Mouse (Mus musculus) embryo, embryonic 11.5 days (tissue): ENCODE results near the gene Tmem210.
A peak's percentile ranks its signal among the peaks of the same experiment; 100 is the strongest.

Experiments used
- DNase-seq: peaks from one replicate; pipeline ENCODE4 v3.0.0-alpha.2; 2012; ENCODE audit warnings: low read depth, low spot score

The Tmem210 gene

GRCm38 (mm10) chr2:25293706-25294105 is 5.8 kb downstream of the Tmem210 start:
- no peak for DNase-seq

GRCm38 (mm10) chr2:25297093-25297492 is 9.1 kb downstream of the Tmem210 start:
- DNase-seq = no peak

DNA sequence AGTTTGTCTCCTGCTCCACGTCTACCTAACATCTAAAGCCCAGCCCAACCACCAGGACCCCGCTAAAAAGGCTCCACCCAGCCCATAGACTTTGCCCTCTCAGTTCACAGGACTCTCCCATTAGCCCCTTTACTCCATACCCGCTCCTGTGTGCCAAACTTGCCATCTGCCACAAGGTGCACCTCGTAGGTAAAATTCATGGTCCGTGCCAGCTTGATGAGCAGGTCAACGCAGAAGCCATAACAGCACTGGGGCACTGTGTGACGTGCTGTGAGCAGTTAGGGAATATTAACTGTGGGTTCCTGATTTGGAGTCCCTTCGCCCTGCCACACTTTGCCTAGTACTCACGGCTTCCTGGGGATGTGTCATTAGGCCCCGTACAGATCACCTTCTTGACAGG is 10.1 kb downstream of the Tmem210 start:
- DNase-seq = no peak

GRCm38 (mm10) chr2:25303452-25303851 is 15.5 kb downstream of the Tmem210 start:
- DNase-seq = no peak

DNA sequence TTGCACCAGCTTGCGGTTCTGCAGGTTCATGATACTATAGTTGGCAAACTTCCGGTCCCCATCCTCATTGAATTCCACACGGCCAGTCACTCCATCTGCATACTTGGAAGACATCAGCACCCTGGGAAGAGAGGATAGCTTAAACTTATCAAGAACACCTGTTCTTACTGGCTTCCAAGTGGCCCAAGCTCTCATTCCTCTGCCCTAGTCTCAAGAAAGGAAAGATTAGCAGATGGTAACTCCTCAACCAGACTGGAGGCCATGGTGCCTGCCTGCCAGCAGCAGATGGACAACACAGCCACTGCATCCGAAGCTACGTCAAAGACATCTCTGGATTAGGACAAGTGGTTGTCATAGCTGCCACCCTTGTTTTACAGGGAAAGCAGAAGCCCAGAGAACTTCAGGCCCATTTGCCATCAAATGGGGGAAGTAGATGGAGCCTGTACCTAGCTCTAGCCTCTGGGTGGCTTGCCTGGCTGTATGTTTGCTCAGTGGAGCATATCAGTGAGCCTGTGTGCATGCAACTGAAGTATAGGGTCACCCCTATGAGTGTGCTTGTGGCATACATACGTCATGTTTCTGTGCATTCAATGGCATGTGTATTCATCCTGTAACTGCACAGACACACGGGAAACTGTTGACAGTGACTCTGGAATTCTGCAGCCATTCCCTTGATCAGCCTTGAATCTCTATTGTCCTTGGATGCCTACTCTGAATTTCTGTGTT is 16.1 kb downstream of the Tmem210 start:
- DNase-seq = no peak

GRCm38 (mm10) chr2:25304657-25305541 is 17.0 kb downstream of the Tmem210 start:
- peak; percentile 32 for DNase-seq

DNA sequence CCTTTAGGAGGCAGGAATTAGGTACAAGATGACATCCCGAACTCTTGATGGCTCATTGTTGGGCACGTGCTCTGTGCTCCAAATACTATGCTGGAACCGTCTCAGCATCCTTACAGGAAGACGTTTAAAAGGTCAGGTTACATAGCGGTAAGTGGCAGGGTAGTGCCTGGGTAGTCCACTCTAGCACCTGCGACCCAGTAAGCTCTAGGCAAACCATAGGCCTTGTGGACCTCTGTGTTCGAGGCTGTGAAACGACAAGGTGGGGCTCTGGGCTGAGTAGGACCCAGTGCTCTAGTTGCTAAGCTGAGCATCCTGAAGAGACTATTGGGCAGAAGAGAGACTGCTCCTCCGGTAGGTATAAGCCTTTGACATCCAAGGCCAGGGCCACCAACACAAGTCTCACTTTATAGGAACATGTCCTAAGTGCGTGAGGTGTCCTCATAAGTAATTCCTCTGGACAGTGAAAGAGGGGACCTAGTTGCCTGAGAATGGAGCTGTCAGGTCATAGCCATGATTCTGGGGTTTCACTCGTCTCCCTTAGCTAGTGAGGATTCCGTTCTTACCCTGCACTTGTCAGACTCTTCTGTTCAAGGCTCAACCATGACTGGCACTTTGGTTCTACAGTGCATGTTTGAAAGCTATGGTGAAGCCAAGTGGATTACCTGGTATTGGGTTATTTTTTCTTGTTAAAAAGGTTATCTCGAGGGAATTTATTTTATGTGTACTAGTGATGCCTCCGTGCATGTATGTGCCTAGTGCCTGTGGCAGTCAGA is 17.8 kb downstream of the Tmem210 start:
- DNase-seq = no peak

DNA sequence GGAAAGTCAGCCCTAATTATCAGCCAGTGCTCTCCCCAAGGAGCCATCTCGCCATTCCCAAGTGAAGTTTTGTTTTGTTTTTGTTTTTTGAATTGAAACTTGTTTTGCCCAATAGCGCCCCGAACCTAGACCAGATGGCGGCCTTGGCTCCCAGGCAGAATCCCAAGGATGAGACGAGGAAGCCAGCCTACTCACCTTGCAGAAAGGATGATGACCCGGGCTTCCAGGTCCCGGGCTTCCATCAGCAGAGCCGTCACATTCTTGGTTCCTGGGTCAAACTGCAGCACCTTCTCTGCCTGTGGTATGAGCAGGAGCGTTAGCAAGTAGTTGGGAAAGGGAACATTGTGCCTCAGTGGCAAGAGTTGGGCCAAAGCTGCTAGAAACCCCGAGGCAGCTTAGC is 22.2 kb downstream of the Tmem210 start:
- DNase-seq = no peak

- DNase-seq = no peak
Observed at GRCm38 (mm10) chr2:25310969-25311368, 23.0 kb downstream of the Tmem210 start.

GRCm38 (mm10) chr2:25311491-25311891 is 23.5 kb downstream of the Tmem210 start:
- DNase-seq = no peak

DNA sequence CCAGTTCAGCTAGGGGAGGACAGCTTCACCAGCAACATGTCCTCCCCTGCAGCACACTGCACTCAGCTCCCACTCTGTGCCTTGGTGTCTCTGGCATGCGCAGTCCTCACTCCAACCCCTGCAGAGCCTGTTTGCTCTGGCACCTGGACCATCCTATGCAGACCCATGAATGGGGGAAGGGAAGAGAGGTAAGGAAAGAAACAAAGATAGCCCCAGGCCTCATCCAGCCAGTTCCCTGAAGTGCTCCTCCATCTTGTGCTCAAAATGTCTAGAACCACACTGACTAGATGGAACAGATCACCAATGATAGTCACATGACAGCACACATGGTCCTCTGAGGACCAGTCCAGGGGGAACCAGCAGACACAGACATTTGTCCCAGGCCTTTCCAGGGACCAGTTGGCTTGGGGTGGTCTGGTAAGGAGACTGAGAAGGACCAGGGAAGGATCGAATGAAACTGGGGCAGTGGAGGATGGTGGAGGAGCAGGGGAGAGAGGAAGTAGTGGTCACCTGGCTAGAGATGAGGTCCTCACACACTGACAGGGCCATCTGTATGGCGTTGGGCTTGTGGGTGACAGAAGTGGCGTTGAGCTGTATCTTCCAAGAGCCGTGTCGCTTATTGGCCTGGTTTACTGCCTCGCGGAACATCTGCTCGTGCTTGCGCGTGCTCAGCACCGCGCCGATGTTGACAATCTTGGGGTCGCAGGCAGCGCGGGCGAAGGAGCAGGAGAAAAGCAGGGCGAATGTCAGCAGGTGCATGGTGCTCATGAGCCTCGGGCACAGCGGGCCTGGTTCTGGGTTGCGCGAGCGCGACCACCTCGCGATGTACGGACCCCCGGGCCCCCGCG is 30.4 kb downstream of the Tmem210 start:
- DNase-seq = no peak

GRCm38 (mm10) chr2:25318971-25319773 is 31.2 kb downstream of the Tmem210 start, which contains the start of gene Grin1:
Gene Grin1 (minus strand): TSS chr2:25319187.
- DNase-seq = peak; percentile 61

DNA sequence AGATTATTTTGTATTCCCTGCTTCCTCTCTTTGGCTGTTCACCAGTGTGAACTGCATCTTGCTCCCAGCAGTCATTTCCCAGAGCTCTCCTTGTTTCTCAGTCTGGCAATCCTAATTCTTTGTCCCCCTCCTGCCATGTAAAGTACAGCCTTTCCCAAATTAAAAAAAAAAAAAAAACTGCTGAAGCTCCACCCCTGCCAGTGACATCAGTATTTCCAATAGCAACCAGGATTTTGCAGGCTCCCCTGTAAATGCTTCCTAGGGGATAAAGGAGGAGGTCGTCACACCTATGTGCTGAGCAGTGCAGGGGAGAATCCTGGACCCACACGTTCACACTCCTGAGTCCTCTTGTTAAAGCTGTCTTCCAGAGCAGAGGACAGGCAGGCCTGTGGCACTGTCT is 32.1 kb downstream of the Tmem210 start:
- DNase-seq = no peak

DNA sequence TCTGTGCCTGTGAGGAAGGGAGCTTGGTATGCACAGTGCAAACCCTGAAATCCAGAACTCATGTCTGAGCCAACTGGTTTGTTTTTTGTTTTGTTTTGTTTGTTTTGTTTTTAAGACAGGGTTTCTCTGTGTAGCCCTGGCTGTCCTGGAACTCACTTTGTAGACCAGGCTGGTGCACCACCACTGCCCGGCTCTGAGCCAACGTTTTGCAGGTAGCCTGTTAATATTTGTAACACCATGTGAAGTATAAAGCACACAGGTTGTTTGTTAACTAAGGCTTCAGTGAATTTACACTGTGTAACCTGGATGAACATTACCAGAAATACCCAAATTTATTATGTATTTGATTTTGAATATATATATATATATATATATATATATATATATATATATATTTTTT is 38.1 kb downstream of the Tmem210 start:
- DNase-seq = no peak

DNA sequence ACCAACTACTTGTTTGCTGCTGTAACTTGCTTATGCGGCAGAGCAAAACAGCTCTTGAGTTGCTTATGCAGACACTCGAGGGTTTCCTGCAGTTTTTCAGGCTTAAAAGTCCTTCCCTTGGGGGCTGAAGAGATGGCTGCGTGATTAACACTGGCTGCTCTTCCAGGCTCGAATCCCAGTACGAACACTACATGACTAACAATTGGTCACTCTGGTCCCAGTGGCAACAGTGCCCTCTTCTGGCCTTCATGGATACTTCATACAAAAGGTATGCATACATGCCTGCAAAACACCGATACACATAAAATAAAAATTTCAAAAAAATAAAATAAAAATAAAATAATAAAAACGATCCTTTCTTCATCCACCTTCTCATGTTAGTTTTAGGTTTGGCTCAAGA is 40.5 kb downstream of the Tmem210 start:
- peak; percentile 23 for DNase-seq

DNA sequence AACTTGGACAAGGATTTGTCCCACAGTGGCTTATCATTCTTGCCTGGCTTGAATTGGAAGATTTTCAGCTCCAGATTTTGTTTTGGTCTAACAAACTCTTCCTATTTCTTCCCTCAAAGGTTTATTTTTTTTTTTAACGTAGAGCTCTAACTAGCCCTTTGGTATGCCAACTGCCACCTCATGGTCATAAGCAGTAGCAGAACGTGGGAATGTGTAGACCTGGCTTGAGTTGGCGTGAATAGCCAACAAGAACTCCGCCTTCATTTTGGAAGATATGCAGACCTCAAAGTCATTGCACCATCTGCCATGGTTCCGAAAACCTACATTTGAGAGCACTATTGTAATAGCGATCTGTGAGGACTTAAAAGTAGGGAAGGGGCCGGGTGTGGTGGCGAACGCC is 43.5 kb downstream of the Tmem210 start:
- DNase-seq = no peak

DNA sequence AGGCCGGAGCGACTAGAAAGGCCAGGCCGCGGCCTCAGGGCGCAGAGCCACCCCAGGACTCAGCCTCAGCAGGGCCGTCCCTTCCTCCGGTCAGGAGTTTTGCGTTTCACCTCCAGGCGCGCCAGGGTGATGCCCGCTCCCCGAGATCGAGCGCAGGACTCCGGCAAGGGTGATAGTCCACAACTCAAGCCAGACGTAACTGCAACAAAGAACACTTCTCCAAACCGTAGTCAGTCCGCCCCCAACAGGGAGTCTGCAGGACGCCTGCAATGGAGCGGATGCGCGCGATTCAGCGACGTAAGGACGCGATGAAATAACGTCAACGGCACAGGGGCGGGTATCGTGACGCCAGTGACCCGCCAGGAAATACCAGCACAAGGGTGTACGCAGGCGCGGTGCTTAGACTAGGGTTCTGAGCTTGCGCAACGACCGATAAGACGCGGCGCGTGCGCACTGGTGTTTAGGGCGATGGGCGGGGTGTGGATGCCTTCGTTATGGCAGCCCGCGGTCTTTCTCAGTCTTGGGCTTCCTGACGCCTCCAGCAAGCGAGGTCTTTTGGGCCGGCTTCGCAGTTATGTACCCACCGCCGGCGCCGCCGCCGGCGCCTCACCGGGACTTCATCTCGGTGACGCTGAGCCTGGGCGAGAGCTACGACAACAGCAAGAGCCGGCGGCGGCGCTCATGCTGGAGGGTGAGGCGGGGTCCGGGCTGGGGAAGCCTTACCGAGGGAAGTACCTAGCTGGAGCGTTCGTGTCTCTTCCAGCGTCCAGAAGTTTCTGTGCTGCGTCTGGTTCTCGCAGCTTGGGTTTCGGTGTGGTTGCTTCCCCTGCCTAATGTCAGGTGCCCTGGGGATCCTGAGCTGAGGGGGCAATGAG is 44.6 kb downstream of the Tmem210 start, which contains the start of gene Man1b1:
Gene Man1b1 (plus strand): TSS at position 53 of the 875 bp plus-strand sequence.
- peak; percentile 100 for DNase-seq

- DNase-seq = no peak
Observed at GRCm38 (mm10) chr2:25333569-25333968, 45.6 kb downstream of the Tmem210 start.

DNA sequence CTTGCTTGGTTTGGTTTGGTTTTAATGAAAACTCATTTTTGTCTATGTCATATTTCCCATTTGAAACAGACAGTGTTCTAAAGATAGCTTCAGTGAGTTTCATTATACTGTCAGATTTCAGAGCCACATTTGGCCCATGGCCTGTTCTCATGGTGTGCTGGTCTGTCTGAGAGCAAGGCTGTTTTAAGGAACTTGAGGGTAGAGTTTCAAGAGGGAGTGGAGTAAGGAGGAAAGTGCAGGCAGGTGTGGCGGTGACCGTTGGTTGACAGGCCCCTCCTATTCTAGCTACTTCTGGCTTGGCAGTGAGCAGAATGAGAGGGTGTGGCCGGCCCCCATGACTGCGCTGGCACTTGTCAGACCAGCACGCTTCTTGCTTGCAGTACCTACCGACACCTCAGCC is 50.4 kb downstream of the Tmem210 start:
- DNase-seq = no peak
